In genomic region chr7:4776861-4777830, GRCm38 (mm10) we compare ENCODE assay signal across 8 mouse cellular contexts. TPM values are rescaled to one million over a fixed set of nuclear protein-coding genes. Genes with fewer than 3 reads are reported as not detected.
DNase-seq lines count a peak whose midpoint lies in the region; TF ChIP-seq lines count a peak whose summit lies in the region.

No protein-coding gene starts in this region.

- no peak overlapping the region for H3K27ac ChIP-seq in cortical plate, adult 2 months (ENCODE audit: insufficient read depth, low read length)
- no peak overlapping the region for H3K27ac ChIP-seq in heart, adult 2 months

- peak overlapping the region; percentile 29; the same call in 1 of the 2 replicates for H3K4me3 ChIP-seq in cortical plate, adult 2 months (ENCODE audit: insufficient read depth, low read length)
- peak overlapping the region; percentile 47 for H3K4me3 ChIP-seq in heart, adult 2 months
- peak overlapping the region; percentile 53 for H3K4me3 ChIP-seq in lung, adult 2 months (replicated peaks; ENCODE audit: extremely low read depth, low read depth, low read length)

- DNase-seq in heart, adult 11 months = peak; percentile 97
- no peak for DNase-seq in heart, adult 9 months (ENCODE audit: low spot score in 2 of 2)
- DNase-seq in heart, adult 2 months = peak; percentile 62 to 64
- peak; percentile 42 for DNase-seq in kidney, adult 11 months
- DNase-seq in lung, adult 2 months = peak; percentile 50
- peak; percentile 43 for DNase-seq in ovary, postnatal 14 days (ENCODE audit: low spot score)
- no peak for DNase-seq in layer of hippocampus, adult 9-11 months

- no peaks in the 10 kb centered on the region for H3K4me1 ChIP-seq in cortical plate, adult 2 months (ENCODE audit: control insufficient read depth, insufficient read depth, low read length)
- H3K4me1 ChIP-seq in heart, adult 2 months (ENCODE audit: control insufficient read depth, insufficient read depth, low read length) = no peaks in the 10 kb centered on the region; the same call in 1 of the 2 replicates
- no peaks in the 10 kb centered on the region for H3K4me1 ChIP-seq in lung, adult 2 months (ENCODE audit: control insufficient read depth, insufficient read depth, low read length)

- no peaks in the 10 kb centered on the region for H3K79me2 ChIP-seq in heart, adult 2 months (replicated peaks; ENCODE audit: control insufficient read depth, insufficient read depth, low read length)

- TF ChIP-seq POLR2A in cortical plate, adult 2 months (IDR thresholded peaks at IDR 0.05; ENCODE audit: extremely low read depth, insufficient read depth, low read length) = no peak
- TF ChIP-seq POLR2A in heart, adult 2 months (IDR thresholded peaks at IDR 0.05; ENCODE audit: insufficient read depth, low read depth, low read length) = no peak
- no peak for TF ChIP-seq POLR2A in lung, adult 2 months (IDR thresholded peaks at IDR 0.05; ENCODE audit: borderline replicate concordance, extremely low read depth, low read depth, low read length)

- H3K36me3 ChIP-seq in heart, adult 2 months (ENCODE audit: control insufficient read depth, insufficient read depth, low read length) = no peaks in the 10 kb centered on the region

- TF ChIP-seq CTCF in cortical plate, adult 2 months (IDR thresholded peaks at IDR 0.05; ENCODE audit: extremely low read depth, insufficient read depth, low read length) = no peak
- no peak for TF ChIP-seq CTCF in heart, adult 2 months (IDR thresholded peaks at IDR 0.05)
- no peak for TF ChIP-seq CTCF in lung, adult 2 months (IDR thresholded peaks at IDR 0.05; ENCODE audit: insufficient read depth, low read length)

- peaks cover 15% of the 10 kb centered on the region; the same call in 1 of the 2 replicates for H3K27me3 ChIP-seq in heart, adult 2 months (ENCODE audit: control insufficient read depth, insufficient read depth, low read length)

- intact Hi-C loops in heart, adult 2 months (cut with DNase I) = no loop called here

- no peak for TF ChIP-seq EP300 in heart, adult 2 months (IDR thresholded peaks at IDR 0.05; ENCODE audit: insufficient read depth, low read depth, low read length)

- peak overlapping the region; percentile 60 for H3K9ac ChIP-seq in heart, adult 2 months (ENCODE audit: low read depth, low read length)

- WGBS in heart, adult 2 months = 2% methylated on average over 41 of the region's 56 CpGs
- WGBS in lung, adult 2 months = 2% methylated on average over 47 of the region's 56 CpGs

RNA-seq across cellular contexts. Expression of gene Il11, which starts 5.5 kb away (rescaled TPM):
- polyA plus RNA-seq in cortical plate, adult 2 months (2012; rRNA removed) = 0.35 and 0.36 TPM in 2 replicates
- not detected for total RNA-seq in heart, adult 2 months (2021)
- polyA plus RNA-seq in heart, adult 2 months (2012; rRNA removed) = 0.15 TPM in 1 of 2 replicates, not detected in the other
- polyA plus RNA-seq in lung, adult 2 months (2012; rRNA removed) = 0.65 and 0.68 TPM in 2 replicates

RNA-seq across cellular contexts. Expression of gene Tmem190, which starts 5.6 kb away (rescaled TPM):
- polyA plus RNA-seq in cortical plate, adult 2 months (2012; rRNA removed) = not detected in 2 replicates
- not detected for total RNA-seq in heart, adult 2 months (2021)
- polyA plus RNA-seq in heart, adult 2 months (2012; rRNA removed) = 0.29 TPM in 1 of 2 replicates, not detected in the other
- polyA plus RNA-seq in lung, adult 2 months (2012; rRNA removed) = not detected in 2 replicates

RNA-seq across cellular contexts. Expression of gene Fam71e2, which starts 6.0 kb away (rescaled TPM):
- polyA plus RNA-seq in cortical plate, adult 2 months (2012; rRNA removed) = not detected in 2 replicates
- total RNA-seq in heart, adult 2 months (2021) = not detected
- polyA plus RNA-seq in heart, adult 2 months (2012; rRNA removed) = 0.09 and 0.35 TPM in 2 replicates
- polyA plus RNA-seq in lung, adult 2 months (2012; rRNA removed) = not detected in 2 replicates

RNA-seq across cellular contexts. Expression of gene Tmem238, which starts 12.3 kb away (rescaled TPM):
- polyA plus RNA-seq in cortical plate, adult 2 months (2012; rRNA removed) = 4.6 and 4.9 TPM in 2 replicates
- 1 to 10 TPM; 5.3 to 5.4 TPM for total RNA-seq in heart, adult 2 months (2021)
- polyA plus RNA-seq in heart, adult 2 months (2012; rRNA removed) = 2.2 and 4.3 TPM in 2 replicates
- 59.4 and 97.7 TPM in 2 replicates for polyA plus RNA-seq in lung, adult 2 months (2012; rRNA removed)

RNA-seq across cellular contexts. Expression of gene Rpl28, which starts 15.5 kb away (rescaled TPM):
- polyA plus RNA-seq in cortical plate, adult 2 months (2012; rRNA removed) = 257 and 299 TPM in 2 replicates
- 100 to 1,000 TPM; 492 to 575 TPM for total RNA-seq in heart, adult 2 months (2021)
- polyA plus RNA-seq in heart, adult 2 months (2012; rRNA removed) = 135 and 202 TPM in 2 replicates
- polyA plus RNA-seq in lung, adult 2 months (2012; rRNA removed) = 171 and 204 TPM in 2 replicates

Comparison
In these comparisons a context has a peak if more than half of its experiments do, and no peak if none do; other contexts are left out.
1. DNase-seq: peak in heart, adult 11 months (single experiment), heart, adult 2 months (2 of 2), kidney, adult 11 months (single experiment), lung, adult 2 months (single experiment) and ovary, postnatal 14 days (single experiment); none in heart, adult 9 months (0 of 2) and layer of hippocampus, adult 9-11 months (single experiment).
2. Peak in every context shown above with its lines, with median percentiles within 50 percentile points of each other: H3K4me3 ChIP-seq.